Mouse (Mus musculus): Measurements from ENCODE around the gene Lsm10. TPM values are rescaled to one million over a fixed set of nuclear protein-coding genes. Genes with fewer than 3 reads are reported as not detected.

Lsm10 gene
- total and polyA plus RNA-seq, 2 experiments from 2014 or later = 42.9 to 54.7 TPM

DNA sequence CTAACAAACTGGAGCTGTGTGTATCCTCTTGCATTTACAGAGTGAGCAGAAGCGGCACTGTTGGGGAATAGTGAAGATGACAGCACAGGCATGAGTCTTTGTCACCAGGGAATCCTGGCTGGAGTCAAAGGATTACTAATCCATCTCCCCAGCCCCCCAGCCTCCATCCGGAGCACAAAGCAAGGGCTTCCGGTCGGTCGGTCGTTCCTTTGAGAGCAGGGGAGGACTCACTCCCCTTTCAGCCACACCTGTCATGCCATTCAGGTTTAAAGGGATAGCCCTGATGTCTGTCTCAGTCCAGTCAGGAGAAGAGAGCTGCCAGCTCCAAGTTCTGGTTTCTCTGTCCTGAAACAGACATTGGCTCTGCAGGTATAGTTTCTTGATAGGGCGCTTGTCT, 14.7 kb downstream of the Lsm10 start:
- Histone ChIP-seq H3K9ac (replicated peaks; ENCODE audit: low read length) (peak overlapping the region; percentile 33; the same call in 1 of the 2 replicates), H3K36me3 (ENCODE audit: insufficient read depth, low read length) (no peaks in the 10 kb centered on the region), H3K4me3 (ENCODE audit: low read length) (no peak overlapping the region), H3K27ac (peak overlapping the region; percentile 81), H3K4me1 (ENCODE audit: insufficient read depth, low read length) (peaks cover 47% of the 10 kb centered on the region), H3K4me2 (ENCODE audit: low read depth, low read length) (peak overlapping the region; percentile 25), H3K9me3 (ENCODE audit: low read length) (no peaks in the 10 kb centered on the region), H3K27me3 (ENCODE audit: insufficient read depth, low read length) (no peaks in the 10 kb centered on the region)
- ATAC-seq (no peak), DNase-seq (ENCODE audit: low spot score) (peak; percentile 30)
- WGBS = 19% methylated on average over 7 of the region's 7 CpGs
- no peak for TF ChIP-seq CTCF (IDR thresholded peaks at IDR 0.05; ENCODE audit: low read depth)

DNA sequence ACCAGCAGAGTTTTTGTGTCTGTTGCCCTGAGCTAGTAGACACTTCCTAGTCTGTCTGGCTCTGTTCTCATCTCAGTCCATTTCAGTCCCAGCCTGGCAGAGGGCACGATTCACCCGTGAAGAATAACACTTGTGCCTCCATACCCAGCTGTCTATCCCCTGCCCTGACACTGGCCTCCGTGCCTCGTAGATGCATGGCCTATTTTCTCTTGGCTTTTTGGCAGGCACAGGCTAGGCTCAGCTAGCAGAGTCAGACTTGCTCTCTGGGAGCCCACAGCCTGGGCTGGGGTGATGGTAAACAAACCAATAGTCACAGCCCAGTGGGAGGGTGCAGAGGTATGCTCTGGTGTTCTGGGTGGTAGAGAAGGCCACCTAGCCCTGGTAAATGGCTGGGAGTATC, 16.8 kb downstream of the Lsm10 start:
- DNase-seq (ENCODE audit: low spot score) (no peak), ATAC-seq (no peak)
- TF ChIP-seq CTCF (IDR thresholded peaks at IDR 0.05; ENCODE audit: low read depth) = no peak
- peak overlapping the region; percentile 20; the same call in 1 of the 2 replicates for H3K27ac ChIP-seq
- no peaks in the 10 kb centered on the region for H3K9me3 ChIP-seq (ENCODE audit: low read length)
- H3K9ac ChIP-seq (replicated peaks; ENCODE audit: low read length) = no peak overlapping the region
- H3K4me1 ChIP-seq (ENCODE audit: insufficient read depth, low read length) = peaks cover 41% of the 10 kb centered on the region
- WGBS = 37% methylated on average over 4 of the region's 4 CpGs
- H3K27me3 ChIP-seq (ENCODE audit: insufficient read depth, low read length) = no peaks in the 10 kb centered on the region
- no peaks in the 10 kb centered on the region for H3K36me3 ChIP-seq (ENCODE audit: insufficient read depth, low read length)
- H3K4me3 ChIP-seq (ENCODE audit: low read length) = no peak overlapping the region
- H3K4me2 ChIP-seq (ENCODE audit: low read depth, low read length) = no peak overlapping the region

DNA sequence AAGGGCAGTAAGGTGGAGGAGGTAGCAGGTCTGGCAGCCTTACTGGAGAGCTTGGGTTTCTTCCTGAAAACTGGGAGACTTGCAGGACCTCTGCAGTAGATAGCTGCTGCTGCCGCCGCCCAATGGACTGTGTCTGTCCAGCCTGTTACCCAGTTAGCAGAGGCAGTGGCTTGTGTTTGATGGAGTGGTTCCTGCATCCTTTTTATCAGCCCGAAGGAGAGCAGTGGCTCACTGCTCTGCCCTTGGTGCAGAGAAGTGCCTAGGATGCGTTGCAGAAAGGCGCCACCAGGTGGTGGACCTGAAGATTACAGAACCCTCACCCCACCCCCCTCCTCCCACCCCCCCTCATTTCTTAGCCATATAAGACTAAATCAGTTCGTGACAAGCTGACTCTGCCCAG, 17.5 kb downstream of the Lsm10 start:
- TF ChIP-seq CTCF (IDR thresholded peaks at IDR 0.05; ENCODE audit: low read depth) = peak; percentile 59
- H3K36me3 ChIP-seq (ENCODE audit: insufficient read depth, low read length) = no peaks in the 10 kb centered on the region
- H3K27me3 ChIP-seq (ENCODE audit: insufficient read depth, low read length) = no peaks in the 10 kb centered on the region
- H3K4me1 ChIP-seq (ENCODE audit: insufficient read depth, low read length) = peaks cover 39% of the 10 kb centered on the region
- H3K9ac ChIP-seq (replicated peaks; ENCODE audit: low read length) = no peak overlapping the region
- H3K9me3 ChIP-seq (ENCODE audit: low read length) = no peaks in the 10 kb centered on the region
- H3K4me2 ChIP-seq (ENCODE audit: low read depth, low read length) = no peak overlapping the region
- peak; percentile 14; the same call in 1 of the 2 replicates for ATAC-seq
- H3K27ac ChIP-seq = no peak overlapping the region
- 16% methylated on average over 6 of the region's 6 CpGs for WGBS
- DNase-seq (ENCODE audit: low spot score) = peak; percentile 69
- no peak overlapping the region for H3K4me3 ChIP-seq (ENCODE audit: low read length)

DNA sequence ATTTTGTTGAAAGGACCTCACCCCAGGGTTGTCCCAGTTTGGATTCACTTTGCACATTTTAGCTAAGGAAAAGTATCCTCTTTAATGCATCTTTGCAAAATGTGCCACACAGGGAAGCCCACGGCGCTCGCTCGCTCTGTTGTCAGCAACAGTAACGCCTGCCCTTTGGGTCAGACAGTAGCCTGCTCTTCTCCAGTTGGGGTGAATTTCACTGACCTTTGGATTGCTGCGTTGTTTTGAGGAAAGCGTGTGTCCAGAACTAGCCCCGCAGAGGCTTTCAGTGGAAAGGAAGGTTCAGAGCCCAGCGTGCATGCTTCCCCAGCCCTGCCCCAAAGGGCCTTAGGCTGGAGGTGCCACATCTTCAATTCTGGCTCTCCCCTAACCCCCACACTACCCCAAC, 19.0 kb downstream of the Lsm10 start:
- TF ChIP-seq CTCF (IDR thresholded peaks at IDR 0.05; ENCODE audit: low read depth) = no peak
- WGBS = 80% methylated on average over 9 of the region's 9 CpGs
- DNase-seq (ENCODE audit: low spot score) (no peak), ATAC-seq (no peak)
- Histone ChIP-seq H3K4me1 (ENCODE audit: insufficient read depth, low read length) (peaks cover 28% of the 10 kb centered on the region), H3K27me3 (ENCODE audit: insufficient read depth, low read length) (no peaks in the 10 kb centered on the region), H3K36me3 (ENCODE audit: insufficient read depth, low read length) (no peaks in the 10 kb centered on the region), H3K27ac (no peak overlapping the region), H3K9me3 (ENCODE audit: low read length) (no peaks in the 10 kb centered on the region), H3K9ac (replicated peaks; ENCODE audit: low read length) (no peak overlapping the region), H3K4me3 (ENCODE audit: low read length) (no peak overlapping the region), H3K4me2 (ENCODE audit: low read depth, low read length) (no peak overlapping the region)

DNA sequence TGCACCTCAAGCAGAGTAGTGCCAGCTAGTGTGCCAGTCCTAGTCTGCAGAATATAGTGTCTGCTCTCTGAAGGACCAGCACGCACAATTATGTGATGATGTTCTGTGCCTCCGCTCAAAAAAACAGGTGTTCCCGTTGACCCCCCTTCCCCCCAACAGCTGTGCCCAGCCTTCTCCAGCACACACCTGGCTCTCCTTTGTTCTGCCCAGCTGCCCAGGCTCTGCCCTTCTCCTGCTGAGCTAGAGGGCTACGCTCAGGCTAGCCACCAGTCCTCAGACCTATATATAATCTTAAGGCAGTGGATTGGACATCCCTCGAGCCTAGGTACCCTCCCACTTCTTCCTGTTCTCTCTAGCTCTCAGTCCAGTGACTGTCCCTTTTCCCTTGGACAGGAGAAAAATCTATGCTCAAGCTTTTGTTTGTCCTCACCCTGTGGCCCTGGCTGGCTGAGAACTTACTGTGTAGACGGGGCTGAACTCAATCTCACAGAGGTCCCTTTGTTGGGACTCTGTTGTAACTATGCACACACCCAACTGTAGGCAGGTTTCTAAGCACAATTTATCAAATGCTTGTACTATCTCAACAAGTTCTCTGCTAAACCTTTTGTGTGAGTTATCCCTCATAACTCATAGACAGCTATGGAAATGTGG, 19.6 kb downstream of the Lsm10 start:
- TF ChIP-seq CTCF (IDR thresholded peaks at IDR 0.05; ENCODE audit: low read depth) = no peak
- DNase-seq (ENCODE audit: low spot score) = no peak
- H3K4me3 ChIP-seq (ENCODE audit: low read length) = no peak overlapping the region
- no peaks in the 10 kb centered on the region for H3K27me3 ChIP-seq (ENCODE audit: insufficient read depth, low read length)
- H3K36me3 ChIP-seq (ENCODE audit: insufficient read depth, low read length) = no peaks in the 10 kb centered on the region
- H3K9ac ChIP-seq (replicated peaks; ENCODE audit: low read length) = no peak overlapping the region
- peaks cover 22% of the 10 kb centered on the region for H3K4me1 ChIP-seq (ENCODE audit: insufficient read depth, low read length)
- H3K9me3 ChIP-seq (ENCODE audit: low read length) = no peaks in the 10 kb centered on the region
- ATAC-seq = no peak
- H3K4me2 ChIP-seq (ENCODE audit: low read depth, low read length) = no peak overlapping the region
- 69% methylated on average over 6 of the region's 6 CpGs for WGBS
- H3K27ac ChIP-seq = no peak overlapping the region

DNA sequence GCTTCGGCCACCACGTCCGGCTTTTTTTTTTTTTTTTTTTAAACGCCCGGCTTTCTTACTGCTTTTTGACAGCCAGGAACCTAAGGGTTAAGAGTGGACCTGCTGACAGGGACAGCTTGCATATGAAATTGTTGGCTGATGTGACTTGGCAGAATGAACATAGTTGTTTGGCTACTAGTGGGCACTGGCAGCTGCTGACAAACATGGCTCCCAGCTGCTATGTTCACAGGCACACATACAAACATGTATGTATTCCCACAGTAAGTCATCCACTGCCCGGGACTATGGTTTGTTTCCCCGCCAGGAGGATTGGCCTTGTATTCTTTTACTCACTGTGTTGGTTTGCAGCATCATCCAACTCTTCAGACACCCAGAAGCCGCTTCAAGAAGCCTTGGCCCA, 20.7 kb downstream of the Lsm10 start:
- H3K9me3 ChIP-seq (ENCODE audit: low read length) = no peaks in the 10 kb centered on the region
- peak; percentile 78 for DNase-seq (ENCODE audit: low spot score)
- no peak for TF ChIP-seq CTCF (IDR thresholded peaks at IDR 0.05; ENCODE audit: low read depth)
- H3K27me3 ChIP-seq (ENCODE audit: insufficient read depth, low read length) = no peaks in the 10 kb centered on the region
- no peak overlapping the region for H3K9ac ChIP-seq (replicated peaks; ENCODE audit: low read length)
- H3K27ac ChIP-seq = peak overlapping the region; percentile 48; the same call in 1 of the 2 replicates
- H3K4me3 ChIP-seq (ENCODE audit: low read length) = no peak overlapping the region
- no peak for ATAC-seq
- H3K4me1 ChIP-seq (ENCODE audit: insufficient read depth, low read length) = peaks cover 18% of the 10 kb centered on the region; the same call in 1 of the 2 replicates
- H3K36me3 ChIP-seq (ENCODE audit: insufficient read depth, low read length) = no peaks in the 10 kb centered on the region
- WGBS = 64% methylated on average over 8 of the region's 8 CpGs
- no peak overlapping the region for H3K4me2 ChIP-seq (ENCODE audit: low read depth, low read length)

DNA sequence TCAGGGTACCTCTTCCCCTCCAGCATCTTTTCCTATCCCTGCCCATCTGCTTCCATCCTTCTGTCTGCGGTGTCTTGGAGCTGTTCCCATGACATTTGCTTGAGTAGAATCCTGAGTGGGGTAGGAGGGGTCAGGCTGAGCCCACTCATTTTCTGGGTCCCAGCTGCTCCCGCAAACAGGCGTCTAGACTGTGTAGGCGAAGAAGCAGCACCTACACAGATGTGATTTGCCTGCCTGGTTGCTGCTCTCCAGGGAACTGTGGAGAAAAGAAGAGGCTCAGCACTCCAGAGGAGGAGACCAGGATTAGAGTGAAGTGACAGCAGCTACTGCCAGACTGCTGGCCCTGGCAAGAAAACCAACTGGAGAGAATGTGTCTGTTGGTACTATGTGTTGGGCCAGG, 22.2 kb downstream of the Lsm10 start:
- 43% methylated on average over 4 of the region's 4 CpGs for WGBS
- no peaks in the 10 kb centered on the region for H3K27me3 ChIP-seq (ENCODE audit: insufficient read depth, low read length)
- no peak for TF ChIP-seq CTCF (IDR thresholded peaks at IDR 0.05; ENCODE audit: low read depth)
- no peaks in the 10 kb centered on the region for H3K36me3 ChIP-seq (ENCODE audit: insufficient read depth, low read length)
- H3K9me3 ChIP-seq (ENCODE audit: low read length) = no peaks in the 10 kb centered on the region
- no peak overlapping the region for H3K4me3 ChIP-seq (ENCODE audit: low read length)
- H3K9ac ChIP-seq (replicated peaks; ENCODE audit: low read length) = no peak overlapping the region
- H3K4me1 ChIP-seq (ENCODE audit: insufficient read depth, low read length) = peaks cover 13% of the 10 kb centered on the region; the same call in 1 of the 2 replicates
- H3K4me2 ChIP-seq (ENCODE audit: low read depth, low read length) = no peak overlapping the region
- DNase-seq (ENCODE audit: low spot score) (peak; percentile 50), ATAC-seq (0 out of 2 replicates have a peak, but pooled peaks have one; percentile 44)
- H3K27ac ChIP-seq = peak overlapping the region; percentile 60; the same call in 1 of the 2 replicates
